Mouse (Mus musculus): ENCODE measurements at regions not wholly inside any gene's neighbourhood (a gene's known extent, or its start where the extent isn't known, plus 50 kb on each side); places are given as distances from the start of the nearest gene placed in this dataset.

DNA sequence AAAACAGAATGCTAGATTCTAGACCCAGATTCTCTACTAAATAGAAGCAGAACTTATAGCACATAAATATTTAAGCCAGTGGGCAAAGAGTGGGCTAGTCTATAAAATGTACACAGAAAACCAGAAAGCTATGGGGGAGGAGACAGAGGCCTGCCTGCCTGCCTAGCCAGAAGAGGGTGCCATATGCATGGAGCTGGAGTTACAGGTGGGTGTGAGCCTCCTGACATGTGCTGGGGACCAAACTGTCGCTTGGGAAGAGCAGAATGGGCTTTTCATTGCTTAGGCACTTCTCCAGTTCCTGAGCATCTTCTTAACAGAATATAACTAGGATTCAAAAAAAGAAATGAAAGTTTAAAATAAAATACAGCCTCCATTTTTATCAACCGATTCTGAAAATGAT is 200.8 kb downstream of the Rap2a start:
- Histone ChIP-seq H3K79me2 (ENCODE audit: control insufficient read depth, insufficient read depth) (no peaks in the 10 kb centered on the region), H3K4me2 (ENCODE audit: low read depth) (no peak overlapping the region), H3K27me3 (ENCODE audit: control insufficient read depth, insufficient read depth, insufficient read length) (no peaks in the 10 kb centered on the region), H3K36me3 (ENCODE audit: control insufficient read depth, insufficient read depth) (no peaks in the 10 kb centered on the region), H3K4me3 (no peak overlapping the region), H3ac (ENCODE audit: control insufficient read depth, insufficient read length) (no peak overlapping the region)
- TF ChIP-seq TCF3 (IDR thresholded peaks at IDR 0.05; ENCODE audit: insufficient read length, low read depth): no peak
- no peak for TF ChIP-seq USF1 (IDR thresholded peaks at IDR 0.05; ENCODE audit: low read depth)
- no peak for TF ChIP-seq POLR2AphosphoS2 (IDR thresholded peaks at IDR 0.05; ENCODE audit: insufficient read length, low read depth)
- TF ChIP-seq MYOD1 (IDR thresholded peaks at IDR 0.05; ENCODE audit: control insufficient read depth in 1 of 3, insufficient read length in 2 of 3, low read depth in 2 of 3): no peak
- TF ChIP-seq REST (IDR thresholded peaks at IDR 0.05; ENCODE audit: insufficient read depth, insufficient read length): no peak
- TF ChIP-seq MAX (IDR thresholded peaks at IDR 0.05; ENCODE audit: low read depth): no peak
- no peak for TF ChIP-seq SRF (IDR thresholded peaks at IDR 0.05; ENCODE audit: control insufficient read depth, insufficient read length, low read depth)
- no peak for TF ChIP-seq CEBPB (IDR thresholded peaks at IDR 0.05; ENCODE audit: insufficient read depth, poor library complexity, severe bottlenecking)

DNA sequence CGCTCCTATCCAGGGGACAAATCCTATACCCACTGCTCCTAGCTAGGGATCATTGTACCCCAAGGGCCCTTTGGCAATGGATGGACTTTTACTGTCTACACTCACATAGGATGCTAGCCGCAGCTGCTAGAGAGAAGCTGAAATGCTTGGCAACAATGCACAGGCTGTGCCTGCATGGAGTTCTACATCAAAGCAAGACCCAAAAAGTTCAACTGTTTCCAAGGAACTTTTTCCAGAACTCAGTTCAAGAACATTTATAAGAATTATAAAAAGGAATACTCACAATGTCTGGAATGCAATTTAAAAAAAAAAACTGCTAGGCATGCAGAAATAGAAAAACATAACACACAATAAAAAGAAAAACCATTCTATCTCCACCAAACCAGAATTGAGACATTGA is 202.0 kb downstream of the Rap2a start:
- no peak overlapping the region for H3K4me2 ChIP-seq (ENCODE audit: low read depth)
- H3K4me3 ChIP-seq: no peak overlapping the region
- H3K36me3 ChIP-seq (ENCODE audit: control insufficient read depth, insufficient read depth): no peaks in the 10 kb centered on the region
- H3K79me2 ChIP-seq (ENCODE audit: control insufficient read depth, insufficient read depth): no peaks in the 10 kb centered on the region
- H3K27me3 ChIP-seq (ENCODE audit: control insufficient read depth, insufficient read depth, insufficient read length): no peaks in the 10 kb centered on the region
- TF ChIP-seq REST (IDR thresholded peaks at IDR 0.05; ENCODE audit: insufficient read depth, insufficient read length): no peak
- no peak for TF ChIP-seq POLR2A (IDR thresholded peaks at IDR 0.05; ENCODE audit: insufficient read length, low read depth)
- no peak for TF ChIP-seq SRF (IDR thresholded peaks at IDR 0.05; ENCODE audit: control insufficient read depth, insufficient read length, low read depth)
- TF ChIP-seq USF1 (IDR thresholded peaks at IDR 0.05; ENCODE audit: low read depth): no peak
- no peak for TF ChIP-seq TCF3 (IDR thresholded peaks at IDR 0.05; ENCODE audit: insufficient read length, low read depth)
- TF ChIP-seq TCF12 (IDR thresholded peaks at IDR 0.05; ENCODE audit: insufficient read depth, poor library complexity, severe bottlenecking): no peak
- TF ChIP-seq POLR2AphosphoS2 (IDR thresholded peaks at IDR 0.05; ENCODE audit: insufficient read length, low read depth): no peak
- no peak for TF ChIP-seq MYOD1 (IDR thresholded peaks at IDR 0.05; ENCODE audit: control insufficient read depth in 1 of 3, insufficient read length in 2 of 3, low read depth in 2 of 3)
- no peak for TF ChIP-seq MAX (IDR thresholded peaks at IDR 0.05; ENCODE audit: low read depth)
- no peak for TF ChIP-seq CEBPB (IDR thresholded peaks at IDR 0.05; ENCODE audit: insufficient read depth, poor library complexity, severe bottlenecking)
- TF ChIP-seq E2F4 (IDR thresholded peaks at IDR 0.05; ENCODE audit: insufficient read depth): no peak
- TF ChIP-seq MYOG (IDR thresholded peaks at IDR 0.05; ENCODE audit: control insufficient read depth in 1 of 3, insufficient read depth in 1 of 3, insufficient read length in 2 of 3, low read depth in 2 of 3): no peak
- H3ac ChIP-seq (ENCODE audit: control insufficient read depth, insufficient read length): no peak overlapping the region

DNA sequence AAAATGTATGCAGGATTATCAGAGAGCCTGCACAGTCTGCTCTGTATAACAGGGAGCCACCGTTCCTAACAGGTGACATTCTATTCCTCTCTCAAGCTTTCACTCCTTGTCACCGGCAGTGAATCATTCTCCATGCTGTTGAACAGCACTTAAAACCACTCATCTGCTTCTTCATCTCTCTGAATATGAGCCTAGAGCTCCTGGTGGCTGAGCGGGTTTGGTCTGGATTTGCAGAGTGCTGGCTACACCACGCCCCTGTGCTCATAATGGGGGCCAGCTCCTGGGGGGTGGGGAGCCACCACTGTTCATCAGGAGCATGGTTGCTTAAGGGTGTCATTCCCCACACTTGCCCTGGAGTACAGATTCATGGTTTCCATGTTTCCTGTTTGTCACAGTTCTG is 207.0 kb downstream of the Rap2a start:
- Histone ChIP-seq H3K27me3 (ENCODE audit: control insufficient read depth, insufficient read depth, insufficient read length) (no peaks in the 10 kb centered on the region), H3K79me2 (ENCODE audit: control insufficient read depth, insufficient read depth) (no peaks in the 10 kb centered on the region), H3K36me3 (ENCODE audit: control insufficient read depth, insufficient read depth) (no peaks in the 10 kb centered on the region), H3K4me2 (ENCODE audit: low read depth) (no peak overlapping the region), H3ac (ENCODE audit: control insufficient read depth, insufficient read length) (no peak overlapping the region), H3K4me3 (no peak overlapping the region)
- no peak for TF ChIP-seq POLR2A (IDR thresholded peaks at IDR 0.05; ENCODE audit: insufficient read length, low read depth)
- no peak for TF ChIP-seq E2F4 (IDR thresholded peaks at IDR 0.05; ENCODE audit: insufficient read depth)
- no peak for TF ChIP-seq TCF12 (IDR thresholded peaks at IDR 0.05; ENCODE audit: insufficient read depth, poor library complexity, severe bottlenecking)
- TF ChIP-seq POLR2AphosphoS2 (IDR thresholded peaks at IDR 0.05; ENCODE audit: insufficient read length, low read depth): no peak
- TF ChIP-seq SRF (IDR thresholded peaks at IDR 0.05; ENCODE audit: control insufficient read depth, insufficient read length, low read depth): no peak
- no peak for TF ChIP-seq MYOD1 (IDR thresholded peaks at IDR 0.05; ENCODE audit: control insufficient read depth in 1 of 3, insufficient read length in 2 of 3, low read depth in 2 of 3)
- no peak for TF ChIP-seq CEBPB (IDR thresholded peaks at IDR 0.05; ENCODE audit: insufficient read depth, poor library complexity, severe bottlenecking)
- no peak for TF ChIP-seq MAX (IDR thresholded peaks at IDR 0.05; ENCODE audit: low read depth)
- no peak for TF ChIP-seq TCF3 (IDR thresholded peaks at IDR 0.05; ENCODE audit: insufficient read length, low read depth)
- TF ChIP-seq MYOG (IDR thresholded peaks at IDR 0.05; ENCODE audit: control insufficient read depth in 1 of 3, insufficient read depth in 1 of 3, insufficient read length in 2 of 3, low read depth in 2 of 3): no peak
- TF ChIP-seq USF1 (IDR thresholded peaks at IDR 0.05; ENCODE audit: low read depth): no peak
- no peak for TF ChIP-seq REST (IDR thresholded peaks at IDR 0.05; ENCODE audit: insufficient read depth, insufficient read length)

DNA sequence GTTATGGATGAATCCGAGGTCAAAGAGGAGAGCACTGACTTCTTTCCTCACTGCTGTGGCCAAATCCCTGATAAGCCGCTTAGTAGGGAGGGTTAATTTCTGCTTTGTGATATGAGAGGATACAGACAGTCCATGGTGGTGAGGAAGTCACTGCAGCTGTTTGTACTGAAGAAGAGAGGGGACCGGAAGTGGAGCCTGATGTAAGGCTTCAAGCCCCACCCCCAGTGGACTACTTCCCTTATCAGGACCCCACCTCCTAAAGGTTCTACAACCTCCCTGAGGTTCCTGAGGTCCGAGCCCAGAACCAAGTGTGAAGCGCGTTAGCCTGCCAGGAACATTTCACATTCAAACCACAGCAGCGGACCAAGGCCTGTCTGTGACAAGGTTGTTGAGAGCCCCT is 207.6 kb downstream of the Rap2a start:
- TF ChIP-seq POLR2AphosphoS2 (IDR thresholded peaks at IDR 0.05; ENCODE audit: insufficient read length, low read depth) (no peak), E2F4 (IDR thresholded peaks at IDR 0.05; ENCODE audit: insufficient read depth) (no peak), TCF3 (IDR thresholded peaks at IDR 0.05; ENCODE audit: insufficient read length, low read depth) (no peak), POLR2A (IDR thresholded peaks at IDR 0.05; ENCODE audit: insufficient read length, low read depth) (no peak), MYOG (IDR thresholded peaks at IDR 0.05; ENCODE audit: control insufficient read depth in 1 of 3, insufficient read depth in 1 of 3, insufficient read length in 2 of 3, low read depth in 2 of 3) (no peak), MYOD1 (IDR thresholded peaks at IDR 0.05; ENCODE audit: control insufficient read depth in 1 of 3, insufficient read length in 2 of 3, low read depth in 2 of 3) (no peak), SRF (IDR thresholded peaks at IDR 0.05; ENCODE audit: control insufficient read depth, insufficient read length, low read depth) (no peak), USF1 (IDR thresholded peaks at IDR 0.05; ENCODE audit: low read depth) (no peak), MAX (IDR thresholded peaks at IDR 0.05; ENCODE audit: low read depth) (no peak), TCF12 (IDR thresholded peaks at IDR 0.05; ENCODE audit: insufficient read depth, poor library complexity, severe bottlenecking) (no peak), REST (IDR thresholded peaks at IDR 0.05; ENCODE audit: insufficient read depth, insufficient read length) (no peak), CEBPB (IDR thresholded peaks at IDR 0.05; ENCODE audit: insufficient read depth, poor library complexity, severe bottlenecking) (no peak)
- H3ac ChIP-seq (ENCODE audit: control insufficient read depth, insufficient read length): no peak overlapping the region
- no peak overlapping the region for H3K4me2 ChIP-seq (ENCODE audit: low read depth)
- H3K79me2 ChIP-seq (ENCODE audit: control insufficient read depth, insufficient read depth): no peaks in the 10 kb centered on the region
- H3K36me3 ChIP-seq (ENCODE audit: control insufficient read depth, insufficient read depth): no peaks in the 10 kb centered on the region
- no peak overlapping the region for H3K4me3 ChIP-seq
- H3K27me3 ChIP-seq (ENCODE audit: control insufficient read depth, insufficient read depth, insufficient read length): no peaks in the 10 kb centered on the region
